ENCODE assay signal across 9 mouse cellular contexts in genomic region chr11:54726571-54727062, GRCm38 (mm10).
A peak's percentile ranks its signal among the peaks of the same experiment; 100 is the strongest.
DNase-seq lines count a peak whose midpoint lies in the region; ATAC-seq and TF ChIP-seq lines count a peak whose summit lies in the region.
"Had no signal": no experiment of that assay in that cellular context is flagged by ENCODE, and none has a peak within 500 bp of the region (broad histone marks: within the 10 kb centered on the region; RNA-seq: fewer than 3 reads in every experiment).

No protein-coding gene starts in this region.

- H3K4me1 ChIP-seq in heart, embryonic 14.5 days (ENCODE audit: control insufficient read depth in 2 of 2, insufficient read depth in 2 of 2, low read length in 2 of 2), result peaks cover 22 to 48% of the 10 kb centered on the region in 2 experiments
- H3K4me1 ChIP-seq in spleen, adult 2 months (ENCODE audit: control insufficient read depth, insufficient read depth, insufficient read length), result peaks cover 36% of the 10 kb centered on the region
- H3K4me1 ChIP-seq in stomach, postnatal 0 days (replicated peaks; ENCODE audit: control insufficient read depth, insufficient read depth), result no peaks in the 10 kb centered on the region

- no peak for ATAC-seq in heart, embryonic 14.5 days (ENCODE audit: insufficient number of reproducible peaks, insufficient read depth, low FRiP score, low read depth)
- ATAC-seq in stomach, postnatal 0 days (ENCODE audit: low FRiP score, low TSS enrichment), result peak; percentile 57; the same call in 1 of the 2 replicates

- no peak overlapping the region for H3K4me3 ChIP-seq in heart, embryonic 14.5 days (ENCODE audit: control insufficient read depth in 1 of 2, insufficient read depth in 1 of 2, low read depth in 1 of 2, low read length in 2 of 2)
- H3K4me3 ChIP-seq in spleen, adult 2 months (ENCODE audit: extremely low read depth, insufficient read depth, insufficient read length), result no peak overlapping the region; the same call in 1 of the 2 replicates
- no peak overlapping the region for H3K4me3 ChIP-seq in stomach, postnatal 0 days (ENCODE audit: low read depth, low read length)
- H3K4me3 ChIP-seq: hindbrain, embryonic 13.5 days had no signal

- H3K36me3 ChIP-seq in heart, embryonic 14.5 days (ENCODE audit: control insufficient read depth, insufficient read depth, low read length), result peaks cover 21% of the 10 kb centered on the region; the same call in 1 of the 2 replicates
- peaks cover 8% of the 10 kb centered on the region; the same call in 1 of the 2 replicates for H3K36me3 ChIP-seq in spleen, adult 2 months (ENCODE audit: control insufficient read depth, insufficient read depth, low read length)
- peaks cover 2% of the 10 kb centered on the region; the same call in 1 of the 2 replicates for H3K36me3 ChIP-seq in stomach, postnatal 0 days (ENCODE audit: control insufficient read depth, insufficient read depth, low read length)

- no peak overlapping the region for H3K4me2 ChIP-seq in heart, embryonic 14.5 days (ENCODE audit: low read length)
- H3K4me2 ChIP-seq in stomach, postnatal 0 days (replicated peaks; ENCODE audit: low read depth), result no peak overlapping the region
- H3K4me2 ChIP-seq: hindbrain, embryonic 13.5 days had no signal

- H3K27ac ChIP-seq in heart, embryonic 14.5 days (replicated peaks in 1 of 2; ENCODE audit: control insufficient read depth in 1 of 2, insufficient read depth in 1 of 2, low read depth in 2 of 2, low read length in 2 of 2), result peak overlapping the region; percentile 66 to 76
- peak overlapping the region; percentile 96 for H3K27ac ChIP-seq in spleen, adult 2 months (ENCODE audit: insufficient read depth, low read length)
- H3K27ac ChIP-seq in stomach, postnatal 0 days (replicated peaks), result no peak overlapping the region
- H3K27ac ChIP-seq: hindbrain, embryonic 13.5 days had no signal

- DNase-seq in heart, adult 8-10 months (ENCODE audit: low spot score), result no peak
- no peak for DNase-seq in spleen, adult 2 months (ENCODE audit: low read depth in 1 of 2, low spot score in 2 of 2)
- no peak for DNase-seq in spleen, adult 12 weeks (ENCODE audit: low spot score)
- peak; percentile 77 for DNase-seq in induced T-regulatory cell, adult 2 months (ENCODE audit: low read depth)
- DNase-seq in stomach, postnatal 0 days (ENCODE audit: low spot score), result peak; percentile 16
- DNase-seq in kidney, adult 18-20 months, result no peak
- DNase-seq in retina, postnatal 1 day, result no peak

- no peaks in the 10 kb centered on the region for H3K27me3 ChIP-seq in heart, embryonic 14.5 days (ENCODE audit: control insufficient read depth, insufficient read depth, low read length)
- no peaks in the 10 kb centered on the region for H3K27me3 ChIP-seq in spleen, adult 2 months (ENCODE audit: control insufficient read depth, insufficient read depth, low read length)
- no peaks in the 10 kb centered on the region for H3K27me3 ChIP-seq in stomach, postnatal 0 days (ENCODE audit: control insufficient read depth, insufficient read depth, low read length)
- H3K27me3 ChIP-seq: hindbrain, embryonic 13.5 days had no signal

- TF ChIP-seq POLR2A in spleen, adult 2 months (IDR thresholded peaks at IDR 0.05; ENCODE audit: low read depth, low read length), result no peak

- 47% methylated on average over 3 of the region's 3 CpGs for WGBS in heart, embryonic 14.5 days
- WGBS in spleen, adult 2 months, result 48% methylated on average over 3 of the region's 3 CpGs
- 66% methylated on average over 3 of the region's 3 CpGs for WGBS in stomach, postnatal 0 days

- no peak for TF ChIP-seq CTCF in spleen, adult 2 months (IDR thresholded peaks at IDR 0.05; ENCODE audit: extremely low read depth, insufficient read depth, insufficient read length, insufficient replicate concordance)
- peak; percentile 26; the same call in 1 of the 2 replicates for TF ChIP-seq CTCF in stomach, postnatal 0 days (IDR thresholded peaks at IDR 0.05; ENCODE audit: low read depth)

- TF ChIP-seq EP300 in stomach, postnatal 0 days (optimal IDR thresholded peaks at IDR 0.05), result no peak

- H3K9ac ChIP-seq in heart, embryonic 14.5 days (ENCODE audit: low read length), result no peak overlapping the region
- no peak overlapping the region for H3K9ac ChIP-seq in stomach, postnatal 0 days (ENCODE audit: low read length)
- H3K9ac ChIP-seq: hindbrain, embryonic 13.5 days had no signal

- no peaks in the 10 kb centered on the region for H3K9me3 ChIP-seq in heart, embryonic 14.5 days (ENCODE audit: control insufficient read depth, low read length)
- no peaks in the 10 kb centered on the region for H3K9me3 ChIP-seq in stomach, postnatal 0 days (ENCODE audit: control insufficient read depth, low read length)
- H3K9me3 ChIP-seq: hindbrain, embryonic 13.5 days had no signal

Comparison
In these comparisons a context has a peak if more than half of its experiments do, and no peak if none do; other contexts are left out.
1. DNase-seq: peak in induced T-regulatory cell, adult 2 months (single experiment) and stomach, postnatal 0 days (single experiment); none in heart, adult 8-10 months (single experiment), spleen, adult 2 months (0 of 2), spleen, adult 12 weeks (single experiment), kidney, adult 18-20 months (single experiment) and retina, postnatal 1 day (single experiment).